Mouse (Mus musculus) limb, embryonic 13.5 days (tissue): Measurements from ENCODE around the gene Mrpl23. TPM values are rescaled to one million over a fixed set of nuclear protein-coding genes. Genes with fewer than 3 reads are reported as not detected.
A peak's percentile ranks its signal among the peaks of the same experiment; 100 is the strongest.

Source experiments
- ATAC-seq: fragments of 200-750 bp; cut with Nextera tagmentation; 2 replicates; pipeline ENCODE4 v1.8.0; 2017; ENCODE audit warnings: low read depth, moderate number of reproducible peaks, moderate TSS enrichment; ENCODE audit not compliant: low FRiP score
- H3K27ac ChIP-seq: fragments of 300-500 bp; sonication (generic); 2 replicates; pipeline ENCODE4 v1.5.1; 2015; ENCODE audit warnings: inconsistent platforms, mild to moderate bottlenecking, moderate library complexity
- H3K27me3 ChIP-seq: fragments of 300-500 bp; sonication (generic); 2 replicates; pipeline ENCODE4 v1.6.1; 2015; ENCODE audit warnings: mild to moderate bottlenecking, inconsistent platforms
- H3K36me3 ChIP-seq: fragments of 300-500 bp; sonication (generic); 2 replicates; pipeline ENCODE4 v1.6.1; 2015; ENCODE audit warnings: inconsistent platforms, mild to moderate bottlenecking, moderate library complexity
- H3K4me1 ChIP-seq: fragments of 300-500 bp; sonication (generic); 2 replicates; pipeline ENCODE4 v1.6.1; 2015; ENCODE audit warnings: inconsistent platforms
- H3K4me2 ChIP-seq: fragments of 300-500 bp; sonication (generic); replicated peaks from 2 replicates; pipeline ENCODE4 v1.6.1; 2015; ENCODE audit warnings: inconsistent platforms, mild to moderate bottlenecking, moderate library complexity
- H3K4me3 ChIP-seq: fragments of 300-500 bp; sonication (generic); 2 replicates; pipeline ENCODE4 v1.5.1; 2015; ENCODE audit warnings: moderate library complexity, mild to moderate bottlenecking, inconsistent platforms
- H3K9ac ChIP-seq: fragments of 300-500 bp; sonication (generic); 2 replicates; pipeline ENCODE4 v1.6.1; 2015; ENCODE audit warnings: mild to moderate bottlenecking, inconsistent platforms
- H3K9me3 ChIP-seq: fragments of 300-500 bp; sonication (generic); 2 replicates; pipeline ENCODE4 v1.6.1; 2016; ENCODE audit warnings: inconsistent platforms
- WGBS: fragments of 180-500 bp; shearing (Covaris S2); methylation state at CpG from one replicate; pipeline ENCODE4 v1.1.7; 2015; 5-methylcytosine and 5-hydroxymethylcytosine counted together
- polyA plus RNA-seq: library from polyadenylated mRNA; unstranded; fragments of >200 nt; fragmentation: Nextera tagmentation; extraction: Ambion mirVana; gene quantifications from 2 replicates; pipeline ENCODE4 v1.2.1, GENCODE M21; 2015

Mrpl23 gene
- polyA plus RNA-seq, 1 experiment from 2014 or later = 35.1 TPM

DNA sequence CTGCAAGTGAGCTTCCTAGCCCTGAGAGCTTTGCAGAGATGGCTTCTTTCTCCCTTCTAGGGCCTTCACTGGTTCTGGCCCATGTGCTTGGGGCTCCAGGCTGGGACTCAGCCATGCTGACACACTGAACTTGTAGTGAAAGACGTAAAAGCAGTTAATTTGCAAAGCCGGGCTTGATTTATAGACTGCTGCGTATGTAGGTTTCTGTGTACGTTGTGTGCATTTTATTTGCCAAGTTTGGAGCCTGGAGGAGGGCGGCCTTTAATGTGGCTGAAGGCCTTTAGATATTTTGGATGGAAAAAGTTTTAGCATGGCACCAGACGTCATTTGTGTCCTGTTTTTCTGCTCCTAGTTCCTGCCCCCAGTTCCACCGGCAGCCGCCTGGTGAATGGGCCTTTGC lies 7.3 kb downstream of the Mrpl23 start:
- peak overlapping the region; percentile 97 for H3K27ac ChIP-seq
- 12% methylated on average over 8 of the region's 8 CpGs for WGBS
- H3K27me3 ChIP-seq = no peaks in the 10 kb centered on the region
- no peaks in the 10 kb centered on the region for H3K9me3 ChIP-seq
- ATAC-seq = no peak
- H3K4me1 ChIP-seq = peaks cover 94% of the 10 kb centered on the region
- no peak overlapping the region for H3K4me3 ChIP-seq
- peak overlapping the region; percentile 40; the same call in 1 of the 2 replicates for H3K4me2 ChIP-seq
- 0 out of 2 replicates have a peak, but pooled peaks cover 6% of the 10 kb centered on the region for H3K36me3 ChIP-seq
- 0 out of 2 replicates have a peak overlapping the region, but pooled peaks have one; percentile 3 for H3K9ac ChIP-seq

DNA sequence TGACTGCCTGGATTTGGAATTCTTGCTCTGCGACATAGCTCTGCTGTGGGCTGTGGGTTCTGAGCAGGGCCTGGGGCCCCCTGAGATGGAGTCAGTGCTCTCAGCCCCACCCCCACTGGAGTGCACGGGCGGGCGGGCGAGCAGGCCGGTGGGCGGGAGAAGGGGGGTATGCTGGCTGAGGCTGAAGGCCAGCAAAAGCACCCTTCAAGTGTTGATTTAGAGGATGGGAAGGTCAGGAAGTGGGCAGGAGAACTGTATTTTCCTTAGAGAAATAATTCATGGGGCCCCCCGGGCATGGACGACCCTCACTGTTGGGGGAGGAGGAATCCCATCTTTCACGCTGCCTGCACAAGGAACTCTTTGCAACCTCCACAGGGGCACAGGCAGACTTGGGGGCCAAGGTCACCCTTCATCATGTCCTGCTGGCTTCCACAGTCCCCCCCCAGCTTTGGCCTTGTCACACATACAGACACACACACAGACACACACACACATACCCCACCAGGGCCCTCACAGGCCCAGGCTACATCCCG lies 10.4 kb downstream of the Mrpl23 start:
- Histone ChIP-seq H3K4me3 (no peak overlapping the region), H3K36me3 (0 out of 2 replicates have a peak, but pooled peaks cover 6% of the 10 kb centered on the region), H3K4me2 (peak overlapping the region; percentile 21), H3K27me3 (no peaks in the 10 kb centered on the region), H3K4me1 (peaks cover 99% of the 10 kb centered on the region), H3K27ac (peak overlapping the region; percentile 81), H3K9me3 (no peaks in the 10 kb centered on the region), H3K9ac (peak overlapping the region; percentile 58)
- WGBS = 10% methylated on average over 11 of the region's 11 CpGs
- no peak for ATAC-seq

- Histone ChIP-seq H3K27ac (peak overlapping the region; percentile 99), H3K9ac (0 out of 2 replicates have a peak overlapping the region, but pooled peaks have one; percentile 4), H3K4me2 (no peak overlapping the region), H3K4me3 (no peak overlapping the region), H3K4me1 (peaks cover 98% of the 10 kb centered on the region), H3K36me3 (0 out of 2 replicates have a peak, but pooled peaks cover 6% of the 10 kb centered on the region), H3K9me3 (no peaks in the 10 kb centered on the region), H3K27me3 (no peaks in the 10 kb centered on the region)
- WGBS = 22% methylated on average over 7 of the region's 7 CpGs
- no peak for ATAC-seq
Measured at GRCm38 (mm10) chr7:142545967-142546366, 13.5 kb downstream of the Mrpl23 start.

- Histone ChIP-seq H3K9me3 (no peaks in the 10 kb centered on the region), H3K4me1 (peaks cover 98% of the 10 kb centered on the region), H3K9ac (no peak overlapping the region), H3K36me3 (no peaks in the 10 kb centered on the region), H3K4me2 (peak overlapping the region; percentile 31), H3K27ac (peak overlapping the region; percentile 99), H3K4me3 (no peak overlapping the region), H3K27me3 (no peaks in the 10 kb centered on the region)
- 7% methylated on average over 2 of the region's 2 CpGs for WGBS
- ATAC-seq = peak; percentile 74
Measured at GRCm38 (mm10) chr7:142547874-142548273, 15.4 kb downstream of the Mrpl23 start.

DNA sequence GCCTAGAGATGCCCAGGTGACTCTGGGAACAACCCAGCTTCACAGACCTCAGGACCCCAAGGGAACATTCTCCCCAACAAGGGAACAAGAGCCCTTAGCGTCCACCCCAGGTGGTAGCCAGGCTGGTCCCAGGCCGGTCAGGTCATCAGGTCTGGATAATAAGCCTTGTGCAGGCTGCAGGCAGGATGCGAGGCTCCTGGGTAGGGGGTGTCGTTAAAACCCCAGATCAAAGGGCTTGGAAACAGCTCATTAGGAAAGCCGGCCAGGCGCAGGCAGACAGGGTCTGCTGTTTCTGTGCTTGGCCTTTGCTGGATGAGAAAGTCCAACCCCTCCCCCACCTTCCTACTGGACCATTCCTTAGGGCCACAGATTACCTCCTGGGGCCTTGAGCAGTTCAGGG lies 16.2 kb downstream of the Mrpl23 start:
- ATAC-seq = no peak
- 17% methylated on average over 6 of the region's 6 CpGs for WGBS
- H3K27ac ChIP-seq = peak overlapping the region; percentile 99

GRCm38 (mm10) chr7:142549941-142550763 lies 17.7 kb downstream of the Mrpl23 start:
- no peaks in the 10 kb centered on the region for H3K27me3 ChIP-seq
- no peak for ATAC-seq
- H3K4me3 ChIP-seq = no peak overlapping the region
- H3K9me3 ChIP-seq = no peaks in the 10 kb centered on the region
- H3K4me1 ChIP-seq = peaks cover 99% of the 10 kb centered on the region
- H3K9ac ChIP-seq = no peak overlapping the region
- H3K4me2 ChIP-seq = no peak overlapping the region
- WGBS = 80% methylated on average over 10 of the region's 10 CpGs
- peak overlapping the region; percentile 99 for H3K27ac ChIP-seq
- H3K36me3 ChIP-seq = no peaks in the 10 kb centered on the region

More for the DNA sequence above, 16.2 kb downstream of the Mrpl23 start:
- Histone ChIP-seq H3K4me3 (no peak overlapping the region), H3K9me3 (no peaks in the 10 kb centered on the region), H3K36me3 (no peaks in the 10 kb centered on the region), H3K9ac (peak overlapping the region; percentile 31; the same call in 1 of the 2 replicates), H3K4me1 (peaks cover 98% of the 10 kb centered on the region), H3K4me2 (0 out of 2 replicates have a peak overlapping the region, but pooled peaks have one; percentile 3), H3K27me3 (no peaks in the 10 kb centered on the region)

GRCm38 (mm10) chr7:142550935-142551373 lies 18.5 kb downstream of the Mrpl23 start:
- Histone ChIP-seq H3K27me3 (no peaks in the 10 kb centered on the region), H3K27ac (peak overlapping the region; percentile 99), H3K4me2 (no peak overlapping the region), H3K9me3 (no peaks in the 10 kb centered on the region), H3K9ac (no peak overlapping the region), H3K36me3 (no peaks in the 10 kb centered on the region), H3K4me3 (no peak overlapping the region), H3K4me1 (peaks cover 99% of the 10 kb centered on the region)
- WGBS = 62% methylated on average over 14 of the region's 14 CpGs
- ATAC-seq = no peak

DNA sequence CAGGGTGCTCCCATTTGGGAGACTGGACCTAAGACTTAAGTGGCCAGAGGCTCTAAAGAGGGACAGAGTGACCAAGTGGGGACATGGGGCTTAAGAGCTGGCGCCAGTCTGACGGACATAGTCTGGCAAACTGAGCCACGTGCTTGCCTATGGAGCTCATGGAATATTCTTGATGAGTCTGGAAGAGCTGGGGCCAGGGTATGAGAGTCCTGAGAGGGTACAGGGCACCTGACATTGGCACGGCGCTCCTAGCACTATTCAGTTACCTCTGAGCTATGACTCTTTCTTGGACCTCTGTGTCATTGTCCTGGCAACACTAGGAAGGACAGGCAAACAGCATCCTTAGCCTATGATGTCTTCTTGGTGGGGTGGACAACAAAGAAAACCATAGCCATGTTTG lies 19.2 kb downstream of the Mrpl23 start:
- ATAC-seq = no peak
- H3K4me1 ChIP-seq = peaks cover 97% of the 10 kb centered on the region
- 92% methylated on average over 5 of the region's 5 CpGs for WGBS
- no peak overlapping the region for H3K4me2 ChIP-seq
- H3K9ac ChIP-seq = no peak overlapping the region; the same call in 1 of the 2 replicates
- H3K36me3 ChIP-seq = no peaks in the 10 kb centered on the region
- H3K27ac ChIP-seq = peak overlapping the region; percentile 99
- no peaks in the 10 kb centered on the region for H3K9me3 ChIP-seq
- no peaks in the 10 kb centered on the region for H3K27me3 ChIP-seq
- no peak overlapping the region for H3K4me3 ChIP-seq

- Histone ChIP-seq H3K4me1 (peaks cover 90% of the 10 kb centered on the region), H3K9ac (0 out of 2 replicates have a peak overlapping the region, but pooled peaks have one; percentile 10), H3K4me3 (no peak overlapping the region)
Measured at GRCm38 (mm10) chr7:142552591-142553416, 20.3 kb downstream of the Mrpl23 start.

GRCm38 (mm10) chr7:142553417-142554335 lies 21.2 kb downstream of the Mrpl23 start:
- H3K4me2 ChIP-seq = peak overlapping the region; percentile 44
- ATAC-seq = peak; percentile 51; the same call in 1 of the 2 replicates
- H3K4me1 ChIP-seq = peaks cover 85% of the 10 kb centered on the region
- H3K27me3 ChIP-seq = no peaks in the 10 kb centered on the region
- no peaks in the 10 kb centered on the region for H3K9me3 ChIP-seq
- peak overlapping the region; percentile 99 for H3K27ac ChIP-seq
- no peak overlapping the region for H3K4me3 ChIP-seq
- WGBS = 8% methylated on average over 11 of the region's 11 CpGs
- H3K36me3 ChIP-seq = no peaks in the 10 kb centered on the region
- H3K9ac ChIP-seq = peak overlapping the region; percentile 15; the same call in 1 of the 2 replicates

More at GRCm38 (mm10) chr7:142552591-142553416, 20.3 kb downstream of the Mrpl23 start:
- Histone ChIP-seq H3K9me3 (no peaks in the 10 kb centered on the region), H3K27me3 (no peaks in the 10 kb centered on the region), H3K36me3 (no peaks in the 10 kb centered on the region), H3K4me2 (peak overlapping the region; percentile 44), H3K27ac (peak overlapping the region; percentile 99)
- ATAC-seq = peak; percentile 54
- WGBS = 11% methylated on average over 13 of the region's 13 CpGs

DNA sequence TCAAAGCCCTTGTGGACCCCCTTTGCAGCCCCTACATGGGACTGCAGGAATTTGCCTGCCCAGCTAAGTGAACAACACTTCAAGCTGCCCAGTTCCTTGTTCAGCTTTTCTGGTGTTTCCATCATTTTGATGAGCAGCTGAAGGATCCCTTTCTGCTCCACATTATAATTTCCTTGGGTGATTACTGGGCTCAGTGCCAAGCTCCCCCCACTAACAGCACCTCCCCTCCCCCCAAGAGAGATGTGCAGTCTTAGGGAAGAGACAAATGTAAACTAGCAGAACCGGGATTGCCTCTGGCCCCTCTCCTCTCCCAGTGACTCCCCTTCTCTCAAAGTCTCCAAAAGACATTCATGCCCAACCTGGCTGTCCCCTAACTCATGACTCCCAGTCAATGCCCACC lies 22.1 kb downstream of the Mrpl23 start:
- Histone ChIP-seq H3K9me3 (no peaks in the 10 kb centered on the region), H3K36me3 (no peaks in the 10 kb centered on the region), H3K4me1 (peaks cover 86% of the 10 kb centered on the region), H3K4me3 (no peak overlapping the region), H3K4me2 (no peak overlapping the region), H3K9ac (peak overlapping the region; percentile 15; the same call in 1 of the 2 replicates), H3K27me3 (no peaks in the 10 kb centered on the region), H3K27ac (peak overlapping the region; percentile 99)
- 4% methylated on average over 1 of the region's 1 CpGs for WGBS
- ATAC-seq = no peak
